Mouse (Mus musculus) midbrain, postnatal 0 days (tissue): ENCODE data around the gene Ackr4. TPM values are rescaled to one million over a fixed set of nuclear protein-coding genes. Genes with fewer than 3 reads are reported as not detected.

Source experiments
- ATAC-seq: fragments of 200-750 bp; cut with Nextera tagmentation; 2 replicates; pipeline ENCODE4 v1.8.0; 2017; ENCODE audit warnings: moderate number of reproducible peaks, mild to moderate bottlenecking, moderate TSS enrichment, moderate library complexity; ENCODE audit not compliant: low FRiP score
- DNase-seq: peaks from one replicate; pipeline ENCODE4 v3.0.0-alpha.2; 2015; ENCODE audit warnings: low spot score
- H3K27ac ChIP-seq: fragments of 300-500 bp; sonication (generic); 2 replicates; pipeline ENCODE4 v1.5.1; 2014; ENCODE audit warnings: low read depth, mild to moderate bottlenecking, low read length, mixed read lengths
- H3K27me3 ChIP-seq: fragments of 300-500 bp; sonication (generic); 2 replicates; pipeline ENCODE4 v1.6.1; 2014; ENCODE audit warnings: low read length, control low read depth, mixed read lengths; ENCODE audit not compliant: insufficient read depth
- H3K36me3 ChIP-seq: fragments of 300-500 bp; sonication (generic); 2 replicates; pipeline ENCODE4 v1.6.1; 2014; ENCODE audit warnings: low read length, control low read depth, mixed read lengths; ENCODE audit not compliant: insufficient read depth
- H3K4me1 ChIP-seq: fragments of 300-500 bp; sonication (generic); 2 replicates; pipeline ENCODE4 v1.6.1; 2014; ENCODE audit warnings: mild to moderate bottlenecking, control low read depth, antibody characterized with exemption, low read length, mixed read lengths; ENCODE audit not compliant: insufficient read depth
- H3K4me2 ChIP-seq: fragments of 300-500 bp; sonication (generic); 2 replicates; pipeline ENCODE4 v1.6.1; 2014; ENCODE audit warnings: low read depth, mild to moderate bottlenecking, low read length, mixed read lengths; ENCODE audit not compliant: poor library complexity, severe bottlenecking
- H3K4me3 ChIP-seq: fragments of 300-500 bp; sonication (generic); 2 replicates; pipeline ENCODE4 v1.5.1; 2014; ENCODE audit warnings: low read depth, mild to moderate bottlenecking, low read length, moderate library complexity
- H3K9ac ChIP-seq: fragments of 300-500 bp; sonication (generic); replicated peaks from 2 replicates; pipeline ENCODE4 v1.6.1; 2014; ENCODE audit warnings: mild to moderate bottlenecking, low read length, moderate library complexity, mixed read lengths; ENCODE audit not compliant: poor library complexity, severe bottlenecking
- H3K9me3 ChIP-seq: fragments of 300-500 bp; sonication (generic); 2 replicates; pipeline ENCODE4 v1.6.1; 2016; ENCODE audit warnings: low read length, control low read depth
- CTCF ChIP-seq: IDR thresholded peaks from 2 replicates; pipeline ENCODE4 v1.5.1; 2016; ENCODE audit warnings: antibody characterized with exemption, mild to moderate bottlenecking
- WGBS: fragments of 180-500 bp; shearing (Covaris S2); extraction: QIAGEN DNeasy Blood & Tissue Kit; methylation state at CpG from one replicate; pipeline ENCODE4 v1.1.7; 2014; 5-methylcytosine and 5-hydroxymethylcytosine counted together
- polyA plus RNA-seq: library from polyadenylated mRNA; unstranded; fragments of >200 nt; fragmentation: Nextera tagmentation; extraction: Ambion mirVana; gene quantifications from 2 replicates; pipeline ENCODE4 v1.2.1, GENCODE M21; 2015
- total RNA-seq: library from RNA; depleted of rRNA; stranded (reverse); fragments of >200 nt; gene quantifications from 2 replicates; pipeline ENCODE4 v1.2.3, GENCODE M21; 2014

Gene Ackr4
- total and polyA plus RNA-seq, 2 experiments from 2014 or later: 0.38 to 0.86 TPM

- no peaks in the 10 kb centered on the region for H3K4me1 ChIP-seq
- no peak for TF ChIP-seq CTCF
- H3K27ac ChIP-seq: no peak overlapping the region
- no peak overlapping the region for H3K9ac ChIP-seq
- WGBS: 88% methylated on average over 7 of the region's 7 CpGs
- no peak overlapping the region for H3K4me3 ChIP-seq
- ATAC-seq (no peak), DNase-seq (no peak)
- H3K9me3 ChIP-seq: no peaks in the 10 kb centered on the region
- peaks cover 9% of the 10 kb centered on the region; the same call in 1 of the 2 replicates for H3K36me3 ChIP-seq
- no peak overlapping the region for H3K4me2 ChIP-seq
- H3K27me3 ChIP-seq: no peaks in the 10 kb centered on the region
Measured at GRCm38 (mm10) chr9:104146683-104147082, 19.9 kb upstream of the Ackr4 start.

GRCm38 (mm10) chr9:104144314-104144996, 17.7 kb upstream of the Ackr4 start:
- H3K9me3 ChIP-seq: no peaks in the 10 kb centered on the region
- no peak overlapping the region for H3K4me2 ChIP-seq
- no peaks in the 10 kb centered on the region for H3K36me3 ChIP-seq
- no peak for DNase-seq
- H3K27me3 ChIP-seq: no peaks in the 10 kb centered on the region
- no peak overlapping the region for H3K4me3 ChIP-seq
- no peak overlapping the region for H3K27ac ChIP-seq
- no peak overlapping the region for H3K9ac ChIP-seq
- TF ChIP-seq CTCF: peak; percentile 52
- no peak for ATAC-seq
- 87% methylated on average over 8 of the region's 8 CpGs for WGBS
- H3K4me1 ChIP-seq: no peaks in the 10 kb centered on the region

- Histone ChIP-seq H3K4me2 (no peak overlapping the region), H3K4me1 (no peaks in the 10 kb centered on the region), H3K9ac (no peak overlapping the region), H3K4me3 (no peak overlapping the region), H3K36me3 (no peaks in the 10 kb centered on the region), H3K27ac (no peak overlapping the region), H3K27me3 (no peaks in the 10 kb centered on the region), H3K9me3 (no peaks in the 10 kb centered on the region)
- 87% methylated on average over 14 of the region's 14 CpGs for WGBS
- DNase-seq: no peak
- no peak for TF ChIP-seq CTCF
- ATAC-seq: no peak
Measured at GRCm38 (mm10) chr9:104142805-104143204, 16.1 kb upstream of the Ackr4 start.

GRCm38 (mm10) chr9:104140351-104140750, 13.6 kb upstream of the Ackr4 start:
- H3K4me2 ChIP-seq: no peak overlapping the region
- no peaks in the 10 kb centered on the region for H3K9me3 ChIP-seq
- no peak overlapping the region for H3K4me3 ChIP-seq
- H3K27ac ChIP-seq: no peak overlapping the region
- H3K36me3 ChIP-seq: no peaks in the 10 kb centered on the region
- no peak for TF ChIP-seq CTCF
- no peak for ATAC-seq
- no peak overlapping the region for H3K9ac ChIP-seq
- no peaks in the 10 kb centered on the region for H3K4me1 ChIP-seq
- WGBS: 90% methylated on average over 6 of the region's 6 CpGs
- no peak for DNase-seq
- H3K27me3 ChIP-seq: no peaks in the 10 kb centered on the region

GRCm38 (mm10) chr9:104130141-104130755, 3.5 kb upstream of the Ackr4 start:
- no peak overlapping the region for H3K27ac ChIP-seq
- WGBS: 89% methylated on average over 9 of the region's 9 CpGs
- H3K4me3 ChIP-seq: no peak overlapping the region
- H3K4me2 ChIP-seq: no peak overlapping the region
- no peaks in the 10 kb centered on the region for H3K36me3 ChIP-seq
- peaks cover 3% of the 10 kb centered on the region; the same call in 1 of the 2 replicates for H3K4me1 ChIP-seq
- DNase-seq (no peak), ATAC-seq (no peak)
- no peaks in the 10 kb centered on the region for H3K9me3 ChIP-seq
- no peak for TF ChIP-seq CTCF
- no peaks in the 10 kb centered on the region for H3K27me3 ChIP-seq
- H3K9ac ChIP-seq: no peak overlapping the region

GRCm38 (mm10) chr9:104128110-104128509, 1.4 kb upstream of the Ackr4 start:
- no peak overlapping the region for H3K4me2 ChIP-seq

More at GRCm38 (mm10) chr9:104128110-104128509, 1.4 kb upstream of the Ackr4 start:
- TF ChIP-seq CTCF: no peak
- no peaks in the 10 kb centered on the region for H3K9me3 ChIP-seq
- 25% methylated on average over 2 of the region's 2 CpGs for WGBS
- peaks cover 3% of the 10 kb centered on the region; the same call in 1 of the 2 replicates for H3K4me1 ChIP-seq
- H3K27me3 ChIP-seq: no peaks in the 10 kb centered on the region
- ATAC-seq: 0 out of 2 replicates have a peak, but pooled peaks have one; percentile 34
- H3K36me3 ChIP-seq: no peaks in the 10 kb centered on the region
- no peak overlapping the region for H3K4me3 ChIP-seq
- H3K9ac ChIP-seq: no peak overlapping the region
- H3K27ac ChIP-seq: peak overlapping the region; percentile 71
- DNase-seq: peak; percentile 68
